Mouse (Mus musculus): ENCODE results near the gene Dph7. TPM values are rescaled to one million over a fixed set of nuclear protein-coding genes. Genes with fewer than 3 reads are reported as not detected.

Gene Dph7
- 1 to 10 TPM; 6.0 to 7.0 TPM for total RNA-seq (2023)

DNA sequence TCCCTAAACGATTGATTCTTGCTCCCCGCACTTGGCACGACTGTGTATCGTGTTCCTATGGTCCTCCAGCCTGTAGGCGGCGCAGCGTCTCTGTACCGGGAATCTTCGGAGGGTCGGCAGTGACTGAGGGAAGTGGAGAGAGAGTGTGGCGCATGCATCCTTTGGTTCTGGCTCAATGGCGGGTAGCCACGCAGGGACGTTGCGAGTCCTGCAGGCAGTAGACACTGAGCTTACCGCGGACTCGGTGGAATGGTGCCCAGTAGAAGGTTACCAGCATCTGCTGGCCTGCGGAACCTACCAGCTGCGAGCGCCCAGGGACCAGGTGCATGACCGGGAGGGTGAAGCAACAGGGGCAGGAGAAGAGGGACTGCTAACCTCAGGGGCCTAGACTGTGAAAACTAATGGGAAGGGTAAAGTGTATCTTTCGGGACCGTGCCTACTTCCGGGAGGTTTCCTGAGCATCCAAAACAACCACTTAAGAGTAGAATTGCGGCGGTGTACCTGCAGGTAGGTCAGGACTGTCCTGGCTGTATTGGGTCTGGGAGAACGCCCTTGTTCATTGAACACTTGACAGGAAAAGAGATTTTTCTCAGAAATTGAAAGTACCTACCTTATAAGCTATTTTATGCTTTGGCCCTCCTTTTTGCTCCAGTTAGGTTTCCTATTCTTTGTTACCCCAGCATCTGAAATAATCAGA lies at the start of gene Dph7:
Gene Dph7, plus strand, starts transcription at position 97 of the 697 bp plus-strand sequence.

DNA sequence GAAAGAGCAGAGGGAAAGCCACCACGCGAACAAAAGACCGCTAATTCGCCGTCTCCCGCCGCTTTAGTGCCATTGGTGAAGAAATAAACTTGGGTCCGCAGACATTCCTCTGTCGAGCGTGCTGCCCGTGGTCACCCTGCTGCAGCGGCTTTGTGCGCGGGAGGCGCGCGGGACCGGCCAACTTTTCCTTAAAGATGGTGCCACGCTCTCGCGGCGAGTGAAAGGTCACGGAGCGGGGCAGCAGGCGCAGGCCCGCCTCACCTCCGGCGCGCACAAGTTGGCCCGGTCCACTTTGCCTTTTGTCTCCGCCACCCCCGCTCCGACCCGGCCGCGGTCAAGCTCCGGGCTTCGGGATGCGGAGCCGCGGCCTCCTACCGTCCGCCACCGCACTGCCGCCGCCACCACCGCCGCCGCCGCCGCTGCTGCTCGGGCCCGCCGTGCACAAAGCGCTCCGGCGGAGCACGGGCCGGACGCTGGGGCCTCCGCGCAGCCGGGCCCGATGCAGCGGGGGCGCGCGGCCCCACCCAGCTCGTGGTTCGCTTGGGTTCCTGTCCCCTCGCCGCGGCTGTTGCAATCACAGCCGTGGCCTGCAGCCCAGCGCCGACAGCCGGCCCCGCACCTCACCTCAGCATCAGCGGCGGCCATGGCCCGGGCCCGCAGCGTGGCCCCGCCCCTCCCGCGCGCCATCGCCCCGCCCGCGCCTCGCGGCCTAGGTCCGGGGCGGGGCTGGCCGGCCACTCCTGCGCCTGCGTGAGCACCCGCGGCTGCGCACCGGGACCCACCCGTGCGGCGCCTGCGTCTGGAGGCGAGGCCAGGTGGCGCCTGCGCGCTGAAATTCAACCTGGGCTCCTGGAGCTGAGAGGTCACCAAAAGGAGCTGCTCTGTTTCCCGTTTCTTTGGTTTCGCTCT lies 43.0 kb upstream of the Dph7 start, which contains the start of gene Ehmt1:
Gene Ehmt1, minus strand, starts transcription at position 685 of the 909 bp plus-strand sequence.

DNA sequence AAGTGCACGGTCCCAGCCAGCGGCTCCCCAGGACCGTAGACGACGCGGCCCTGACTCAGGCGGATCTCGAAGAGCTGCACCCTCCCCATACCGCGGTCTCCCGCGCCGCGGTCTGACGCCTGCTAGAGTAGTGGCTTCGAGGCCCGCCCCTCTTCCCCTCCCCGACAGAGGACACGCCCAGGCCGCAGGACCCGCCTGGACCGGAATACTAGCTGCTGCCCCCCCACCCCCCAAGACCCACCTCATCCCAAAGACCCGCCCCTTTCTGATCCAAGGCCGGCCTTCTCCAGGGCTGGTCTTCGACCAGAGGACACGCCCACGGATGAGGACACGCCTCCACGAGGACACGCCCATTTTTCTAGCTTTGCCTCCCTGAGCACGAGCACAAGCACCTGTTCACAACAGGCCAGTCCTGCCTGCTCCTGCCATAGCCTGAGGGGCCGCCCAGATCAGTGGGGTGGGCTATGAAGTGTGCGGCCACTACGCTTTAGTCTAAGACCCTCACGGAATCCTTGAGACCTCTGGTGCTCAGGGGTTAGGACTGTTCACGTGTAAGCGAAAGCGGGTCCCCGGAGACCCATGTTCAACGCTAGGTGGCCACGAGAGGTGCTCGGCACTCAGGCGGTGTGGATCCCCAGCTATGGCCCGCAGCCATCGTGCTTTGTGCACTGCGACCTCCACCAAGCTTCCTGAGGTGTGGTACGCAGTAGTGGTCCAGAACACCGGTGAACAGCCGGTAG lies 27.0 kb upstream of the Dph7 start, which contains the start of gene Arrdc1:
Gene Arrdc1, minus strand, starts transcription at position 196 of the 740 bp plus-strand sequence.

DNA sequence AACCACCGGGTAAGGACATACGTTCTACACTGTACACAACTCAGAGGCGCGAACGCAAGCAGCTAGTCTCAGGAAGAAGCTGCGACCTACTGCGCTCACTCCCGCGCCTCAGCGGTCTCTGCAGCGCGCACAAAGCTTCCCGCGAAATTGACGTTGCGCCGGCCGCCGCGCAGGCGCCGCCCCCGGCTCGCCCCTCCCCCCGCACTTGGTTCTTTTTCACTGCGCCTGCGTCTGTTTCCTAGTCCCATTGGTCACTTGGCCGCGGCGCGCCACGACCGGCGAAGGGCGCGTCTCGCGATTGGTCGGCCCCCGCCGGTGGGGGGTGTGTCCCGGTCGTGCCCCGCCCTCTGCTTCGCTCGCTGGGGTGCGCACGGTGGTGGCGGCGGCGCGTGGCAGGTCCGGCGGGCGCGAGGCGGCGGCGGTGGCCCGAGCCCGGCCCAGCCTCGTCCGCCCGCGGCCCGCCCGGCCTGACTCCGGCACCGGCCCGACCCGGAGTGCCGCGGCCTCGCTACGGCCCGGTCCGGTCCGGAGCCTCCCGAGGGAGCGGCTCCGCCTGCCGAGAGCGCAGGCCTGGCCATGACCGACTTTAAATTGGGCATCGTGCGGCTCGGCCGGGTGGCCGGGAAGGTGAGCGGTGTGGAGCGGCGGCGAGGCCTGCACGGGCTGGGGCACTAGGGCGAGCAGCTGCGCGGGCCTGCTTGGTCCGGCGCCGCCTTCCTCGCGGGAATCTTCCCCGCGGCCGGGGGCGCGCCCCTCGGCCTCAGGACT lies 12.6 kb upstream of the Dph7 start, which contains the start of gene Zmynd19:
Gene Zmynd19, plus strand, starts transcription at position 372 of the 768 bp plus-strand sequence.

DNA sequence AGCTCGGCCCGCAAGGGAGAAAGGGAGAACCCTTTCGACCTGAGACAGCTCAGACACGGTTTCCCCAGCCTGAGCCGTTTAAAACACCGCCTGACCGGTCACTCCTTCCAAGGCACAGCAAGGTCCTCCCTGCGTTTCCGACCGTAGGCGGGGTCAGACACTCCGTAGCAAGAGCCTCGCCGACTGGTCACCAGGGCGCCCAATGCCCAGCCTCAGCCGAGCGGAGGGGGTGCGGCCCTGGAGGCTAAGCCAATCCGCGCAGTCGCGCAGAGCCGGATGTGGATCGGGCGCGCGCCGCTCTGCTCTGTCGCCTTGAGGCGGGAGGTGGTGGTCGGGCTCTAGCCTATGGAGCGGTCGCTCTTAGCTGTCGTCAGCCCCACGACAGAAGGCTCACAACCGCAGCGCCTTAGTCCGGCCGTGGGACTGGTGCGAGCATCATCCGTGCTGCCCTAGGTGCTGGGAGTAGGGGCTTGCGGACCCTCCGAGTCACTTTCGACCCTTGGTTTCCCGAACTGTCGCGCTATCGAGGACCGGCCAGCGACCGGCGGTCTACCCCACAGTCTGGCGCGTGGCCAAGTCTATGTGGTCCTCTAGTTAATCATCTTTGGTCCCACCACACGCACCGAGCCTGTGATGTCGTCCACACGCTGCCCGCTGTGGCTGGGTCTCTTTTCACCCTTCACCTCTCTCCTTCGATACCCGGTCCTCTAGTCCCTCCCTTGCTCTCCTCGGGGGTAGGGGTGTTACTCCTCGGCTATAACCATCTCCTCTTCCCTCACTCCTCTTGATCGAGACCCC lies 12.9 kb downstream of the Dph7 start, which contains the start of gene Mrpl41:
Gene Mrpl41, minus strand, starts transcription at position 193 of the 798 bp plus-strand sequence.

DNA sequence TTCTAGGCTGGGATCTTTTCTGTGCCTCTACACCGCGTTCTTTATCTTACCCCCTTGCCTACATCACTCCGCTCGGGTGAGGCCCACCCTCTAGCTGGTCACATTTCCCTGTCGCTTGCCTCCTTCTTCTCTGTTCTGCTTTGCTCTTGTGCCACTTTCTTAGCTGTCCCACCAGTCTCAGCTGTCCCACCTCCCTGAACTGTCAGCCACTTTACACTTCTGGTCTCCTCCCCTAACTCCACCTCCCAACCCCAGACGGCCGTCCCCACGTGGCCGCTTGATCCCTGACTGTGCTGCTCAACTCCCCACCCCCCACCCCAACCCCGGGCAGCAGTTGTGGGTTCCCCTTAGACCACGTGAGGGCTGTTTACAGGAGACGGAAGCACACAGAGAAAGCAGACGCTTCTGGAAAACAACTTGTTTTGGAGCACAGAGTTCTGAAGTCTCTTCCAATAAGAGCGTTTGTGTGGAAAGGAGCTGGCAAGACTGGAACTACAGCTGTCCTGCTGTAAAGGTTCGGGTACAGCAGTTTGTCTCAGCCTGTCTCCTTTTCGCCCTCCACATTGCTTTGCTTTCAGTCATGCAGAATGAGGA lies 13.6 kb downstream of the Dph7 start, which contains the start of gene Pnpla7:
Gene Pnpla7, plus strand, starts transcription at position 330 of the 594 bp plus-strand sequence.

Other genes starting within 250 kb of the Dph7 start
- 1 to 10 TPM; 1.6 to 2.6 TPM for gene Cacna1b, start 199.2 kb upstream of the Dph7 start, total RNA-seq (2023)
- gene Ehmt1, start 42.8 kb upstream of the Dph7 start, total RNA-seq (2023) = 100 to 1,000 TPM in 1 of 2 experiments, 10 to 100 TPM in 1; 88.4 to 112 TPM
- 100 to 1,000 TPM; 127 to 131 TPM for gene Arrdc1, start 27.1 kb upstream of the Dph7 start, total RNA-seq (2023)
- gene Zmynd19, start 12.6 kb upstream of the Dph7 start, total RNA-seq (2023) = 1 to 10 TPM; 7.1 to 7.6 TPM
- gene Mrpl41, start 12.7 kb downstream of the Dph7 start, total RNA-seq (2023) = 10 to 100 TPM; 17.2 to 17.4 TPM
- 100 to 1,000 TPM; 133 to 171 TPM for gene Pnpla7, start 13.6 kb downstream of the Dph7 start, total RNA-seq (2023)
- gene Nsmf, start 92.0 kb downstream of the Dph7 start, total RNA-seq (2023) = 10 to 100 TPM; 23.6 to 33.9 TPM
- not detected for gene Entpd8, start 117.9 kb downstream of the Dph7 start, total RNA-seq (2023)
- not detected for gene Noxa1, start 132.7 kb downstream of the Dph7 start, total RNA-seq (2023)
- gene Nrarp, start 218.4 kb downstream of the Dph7 start, total RNA-seq (2023) = 1 to 10 TPM; 5.6 to 5.8 TPM
- 10 to 100 TPM; 34.6 to 36.4 TPM for gene Tor4a, start 234.5 kb downstream of the Dph7 start, total RNA-seq (2023)
- gene Nelfb, start 249.1 kb downstream of the Dph7 start, total RNA-seq (2023) = 10 to 100 TPM; 48.9 to 59.0 TPM